Mouse (Mus musculus) C2C12 (cell line): Measurements from ENCODE around the gene Slc25a30. TPM values are rescaled to one million over a fixed set of nuclear protein-coding genes. Genes with fewer than 3 reads are reported as not detected.

Source experiments
- H3K27me3 ChIP-seq: one replicate; pipeline ENCODE4 v1.6.1; 2011; ENCODE audit not compliant: control insufficient read depth, insufficient read depth, insufficient read length
- H3K36me3 ChIP-seq: one replicate; pipeline ENCODE4 v1.6.1; 2011; ENCODE audit not compliant: control insufficient read depth, insufficient read depth
- H3K4me3 ChIP-seq: one replicate; pipeline ENCODE4 v1.5.1; 2011; ENCODE audit warnings: mild to moderate bottlenecking, control low read depth; ENCODE audit not compliant: poor library complexity, insufficient read depth, severe bottlenecking
- H3K79me2 ChIP-seq: one replicate; pipeline ENCODE4 v1.6.1; 2011; ENCODE audit not compliant: control insufficient read depth, insufficient read depth
- H3K79me3 ChIP-seq: one replicate; pipeline ENCODE4 v1.6.1; 2011; ENCODE audit warnings: low read depth, control low read depth
- H3ac ChIP-seq: one replicate; pipeline ENCODE3; 2011; ENCODE audit warnings: low read depth; ENCODE audit not compliant: control insufficient read depth, insufficient read length
- MAX ChIP-seq: IDR thresholded peaks from one replicate; pipeline ENCODE4 v1.6.1; 2011; ENCODE audit warnings: mild to moderate bottlenecking, control low read depth
- MYOD1 ChIP-seq: IDR thresholded peaks from one replicate; pipeline ENCODE4 v1.6.1; 2011; ENCODE audit warnings: low read depth; ENCODE audit not compliant: control insufficient read depth, insufficient read length
- polyA plus RNA-seq: library from polyadenylated mRNA; unstranded; fragments of >200 nt; fragmentation: generic; extraction: Trizol; gene quantifications from one replicate; pipeline ENCODE4 v1.2.1, GENCODE M21; 2012; ENCODE audit warnings: missing spikeins

The Slc25a30 gene
- polyA plus RNA-seq, 1 experiment, result 15.9 TPM

- TF ChIP-seq MAX (no peak), MYOD1 (no peak)
- Histone ChIP-seq H3K36me3 (peaks cover 92% of the 10 kb centered on the region), H3K79me2 (no peaks in the 10 kb centered on the region)
Observed at GRCm38 (mm10) chr14:75711731-75712130, 75.1 kb downstream of the Slc25a30 start.

More at GRCm38 (mm10) chr14:75711731-75712130, 75.1 kb downstream of the Slc25a30 start:
- no peak overlapping the region for H3ac ChIP-seq
- no peaks in the 10 kb centered on the region for H3K27me3 ChIP-seq
- H3K79me3 ChIP-seq, result no peaks in the 10 kb centered on the region
- no peak overlapping the region for H3K4me3 ChIP-seq

Other genes starting within 250 kb of the Slc25a30 start
- not detected for gene Spert, start 193.9 kb downstream of the Slc25a30 start, polyA plus RNA-seq
- not detected for gene Erich6b, start 144.8 kb downstream of the Slc25a30 start, polyA plus RNA-seq
- 7.9 TPM for gene Cog3, start 32.5 kb downstream of the Slc25a30 start, polyA plus RNA-seq
- gene Tpt1, start 58.1 kb upstream of the Slc25a30 start, polyA plus RNA-seq, result 5,697 TPM
- not detected for gene Kctd4, start 168.0 kb upstream of the Slc25a30 start, polyA plus RNA-seq
- gene Gtf2f2, start 223.8 kb upstream of the Slc25a30 start, polyA plus RNA-seq, result 30.2 TPM